Mouse (Mus musculus) heart, postnatal 25 days (tissue): ENCODE data around the gene Gmeb1. TPM values are rescaled to one million over a fixed set of nuclear protein-coding genes. Genes with fewer than 3 reads are reported as not detected.

Source experiments
- DNase-seq: peaks from one replicate; pipeline ENCODE4 v3.0.0; 2022; ENCODE audit warnings: low spot score
- intact Hi-C: fragments of 180-260 bp; cut with DNase I; formaldehyde crosslinking; loops from one replicate; pipeline ENCODE4 v1.15.1; 2025
- total RNA-seq, 2 experiments: library from RNA; stranded (reverse); gene quantifications; 2 replicates each; pipeline ENCODE4 v1.2.3; 2021

Gene Gmeb1
- total RNA-seq, 2 experiments from 2014 or later = 10.5 to 11.5 TPM

DNA sequence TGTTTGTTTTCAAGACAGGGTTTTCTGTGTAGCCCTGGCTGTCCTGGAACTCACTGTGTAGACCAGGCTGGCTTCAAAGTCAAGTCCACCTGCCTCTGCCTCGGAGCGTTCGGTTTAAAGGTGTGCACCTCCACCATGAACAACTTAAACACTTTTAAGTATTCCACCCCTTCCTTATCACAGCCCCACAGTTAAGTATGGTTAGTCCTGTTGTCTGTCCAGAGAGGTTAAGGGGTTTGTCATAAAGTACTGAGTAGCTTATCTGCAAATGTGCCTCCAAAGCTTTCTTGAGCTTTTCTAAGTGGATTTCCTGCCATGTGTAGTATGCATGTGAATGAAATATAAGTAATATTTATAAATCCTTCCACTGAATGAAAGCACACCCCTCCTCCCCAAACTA is 14.5 kb upstream of the Gmeb1 start:
- no peak for DNase-seq
- intact Hi-C loops = no loop called here

GRCm38 (mm10) chr4:132274156-132274862 is 12.9 kb upstream of the Gmeb1 start, which contains the start of gene Taf12:
Taf12 (plus strand) TSS chr4:132274375.
- intact Hi-C loops = no loop called here

GRCm38 (mm10) chr4:132273166-132273565 is 11.8 kb upstream of the Gmeb1 start:
- intact Hi-C loops = no loop called here
- DNase-seq = no peak

More at GRCm38 (mm10) chr4:132274156-132274862, 12.9 kb upstream of the Gmeb1 start, which contains the start of gene Taf12:
- peak; percentile 89 for DNase-seq

DNA sequence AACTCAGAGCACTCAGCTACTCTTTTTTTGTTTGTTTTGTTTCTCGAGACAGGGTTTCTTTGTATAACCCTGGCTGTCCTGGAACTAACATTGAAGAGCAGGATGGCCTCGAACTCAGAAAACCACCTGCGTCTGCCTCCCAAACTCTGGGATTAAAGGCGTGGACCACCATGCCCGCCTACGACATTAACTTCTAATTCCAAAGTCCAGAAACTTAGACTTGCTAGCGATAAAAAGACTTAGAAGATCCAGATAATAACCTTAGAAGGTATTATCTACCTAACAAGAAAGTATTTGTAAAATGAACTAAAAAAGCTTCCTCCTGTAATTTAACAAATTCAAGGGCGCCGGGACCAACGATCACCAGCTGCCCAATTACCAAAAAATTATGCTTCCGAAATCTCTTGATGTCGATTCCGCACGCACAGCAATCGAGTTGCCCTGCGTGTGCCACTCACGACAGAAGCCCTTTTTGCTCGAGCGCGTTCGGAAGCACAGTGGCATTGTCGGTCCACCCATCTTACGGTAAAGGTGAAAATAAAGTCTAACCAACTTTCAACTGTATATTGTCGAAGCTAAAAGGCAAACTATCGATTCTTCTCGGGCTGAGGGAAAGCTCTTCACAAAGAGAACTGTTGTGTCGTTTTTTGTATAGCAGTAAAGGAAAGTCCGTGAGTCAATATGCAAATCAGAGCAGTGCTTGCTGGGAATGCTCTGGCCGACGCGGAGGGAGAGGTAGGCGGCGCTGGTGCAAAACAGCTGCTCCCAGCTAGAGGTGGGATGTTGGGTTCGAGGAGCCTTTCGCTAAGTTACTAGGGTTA is 8.5 kb upstream of the Gmeb1 start:
- peak; percentile 68 for DNase-seq
- intact Hi-C loops = loop anchor here (2.0 kb wide), 1 partner anchor 57 kb away; the partner anchor contains the start of gene Ythdf2

DNA sequence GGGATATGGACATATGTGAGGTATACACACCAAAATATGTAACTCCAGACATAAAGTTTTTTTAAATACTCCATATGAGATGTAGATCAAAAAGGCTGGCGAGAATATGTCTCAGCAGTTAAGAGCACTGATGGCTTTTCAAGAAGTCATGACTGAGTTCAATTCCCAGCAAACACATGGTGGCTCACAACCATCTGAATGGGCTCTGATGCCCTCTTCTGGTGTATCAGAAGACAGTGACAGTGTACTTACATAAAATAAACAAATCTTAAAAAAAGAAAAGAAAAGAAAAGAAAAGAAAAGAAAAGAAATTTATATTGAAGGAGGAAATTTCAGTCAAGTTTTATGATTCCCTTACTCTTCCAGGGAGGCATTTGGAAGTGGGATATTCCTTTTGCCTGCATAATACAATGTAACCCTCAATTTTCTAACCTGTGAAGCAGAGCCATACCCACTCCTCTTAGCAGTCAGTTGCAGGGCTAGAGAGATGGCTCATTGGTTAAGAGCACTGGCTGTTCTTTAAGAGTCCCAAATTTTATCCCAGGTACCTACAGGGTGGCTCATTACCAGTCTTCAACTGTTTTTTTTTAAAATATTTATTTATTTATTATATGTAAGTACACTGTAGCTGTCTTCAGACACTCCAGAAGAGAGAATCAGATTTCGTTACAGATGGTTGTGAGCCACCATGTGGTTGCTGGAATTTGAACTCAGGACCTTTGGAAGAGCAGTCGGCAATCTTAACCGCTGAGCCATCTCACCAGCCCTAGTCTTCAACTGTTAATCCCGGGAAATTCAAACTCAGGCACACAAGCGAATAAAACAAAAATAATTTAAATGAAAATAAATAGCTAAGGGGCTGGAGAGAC is 7.7 kb upstream of the Gmeb1 start:
- intact Hi-C loops = loop anchor here (2.0 kb wide), 1 partner anchor 56 kb away; the partner anchor contains the start of gene Ythdf2
- no peak for DNase-seq

DNA sequence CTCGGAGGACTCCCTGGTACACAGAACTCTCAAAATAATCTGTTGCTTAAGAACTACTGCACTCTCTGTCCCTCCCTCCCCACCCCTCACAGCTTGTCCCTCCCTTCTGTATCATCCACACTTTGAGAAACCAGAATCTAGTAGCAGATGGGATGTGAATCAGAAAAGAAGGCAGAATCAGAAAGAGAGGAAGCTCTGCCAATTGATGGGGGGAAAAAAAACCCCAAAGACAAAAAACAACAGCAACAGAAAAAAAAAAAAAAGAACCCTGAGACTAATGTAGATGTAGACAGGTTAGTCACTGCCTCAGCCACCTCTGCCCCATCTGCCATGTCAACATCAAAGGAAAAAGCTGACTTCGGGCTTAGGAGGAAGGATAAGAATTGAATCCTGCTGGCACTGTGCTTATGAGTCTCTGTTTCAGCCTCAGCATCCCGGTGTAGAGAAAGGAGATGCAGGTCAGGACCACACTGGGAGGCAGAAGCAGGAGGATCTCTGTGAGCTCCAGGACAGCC is 5.5 kb upstream of the Gmeb1 start:
- DNase-seq = no peak
- intact Hi-C loops = no loop called here

DNA sequence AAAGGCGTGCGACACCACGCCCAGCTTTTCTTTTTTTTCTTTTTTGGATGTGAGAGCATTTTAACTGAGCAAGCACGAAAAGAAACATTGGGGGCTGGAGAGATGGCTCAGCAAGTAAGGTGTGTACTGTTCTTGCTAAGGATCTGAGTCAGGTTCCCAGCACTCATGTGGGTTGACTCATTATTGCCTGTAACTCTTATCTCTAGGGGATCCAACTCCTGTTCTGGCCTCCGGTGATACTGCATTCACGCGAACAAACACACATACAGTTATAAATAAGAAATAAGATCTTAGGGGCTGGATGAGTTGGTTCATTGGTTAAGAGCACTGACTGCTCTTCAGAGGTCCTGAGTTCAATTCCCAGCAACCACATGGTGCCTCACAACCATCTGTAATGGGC is 1.9 kb upstream of the Gmeb1 start:
- DNase-seq = no peak
- intact Hi-C loops = no loop called here

DNA sequence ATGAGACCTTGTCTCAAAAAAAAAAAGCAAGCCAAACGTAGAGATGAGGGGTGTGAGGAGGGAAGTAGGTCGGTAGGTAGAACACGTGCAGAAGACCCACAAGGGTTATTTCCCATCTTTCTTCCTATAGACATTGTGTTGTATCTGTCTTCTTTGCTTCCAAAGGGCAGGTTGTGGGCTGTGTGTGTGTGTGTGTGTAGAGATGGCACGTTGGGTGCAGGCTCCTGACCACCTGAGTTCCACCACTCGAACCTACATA is 885 bp upstream of the Gmeb1 start:
- intact Hi-C loops = no loop called here
- DNase-seq = no peak

DNA sequence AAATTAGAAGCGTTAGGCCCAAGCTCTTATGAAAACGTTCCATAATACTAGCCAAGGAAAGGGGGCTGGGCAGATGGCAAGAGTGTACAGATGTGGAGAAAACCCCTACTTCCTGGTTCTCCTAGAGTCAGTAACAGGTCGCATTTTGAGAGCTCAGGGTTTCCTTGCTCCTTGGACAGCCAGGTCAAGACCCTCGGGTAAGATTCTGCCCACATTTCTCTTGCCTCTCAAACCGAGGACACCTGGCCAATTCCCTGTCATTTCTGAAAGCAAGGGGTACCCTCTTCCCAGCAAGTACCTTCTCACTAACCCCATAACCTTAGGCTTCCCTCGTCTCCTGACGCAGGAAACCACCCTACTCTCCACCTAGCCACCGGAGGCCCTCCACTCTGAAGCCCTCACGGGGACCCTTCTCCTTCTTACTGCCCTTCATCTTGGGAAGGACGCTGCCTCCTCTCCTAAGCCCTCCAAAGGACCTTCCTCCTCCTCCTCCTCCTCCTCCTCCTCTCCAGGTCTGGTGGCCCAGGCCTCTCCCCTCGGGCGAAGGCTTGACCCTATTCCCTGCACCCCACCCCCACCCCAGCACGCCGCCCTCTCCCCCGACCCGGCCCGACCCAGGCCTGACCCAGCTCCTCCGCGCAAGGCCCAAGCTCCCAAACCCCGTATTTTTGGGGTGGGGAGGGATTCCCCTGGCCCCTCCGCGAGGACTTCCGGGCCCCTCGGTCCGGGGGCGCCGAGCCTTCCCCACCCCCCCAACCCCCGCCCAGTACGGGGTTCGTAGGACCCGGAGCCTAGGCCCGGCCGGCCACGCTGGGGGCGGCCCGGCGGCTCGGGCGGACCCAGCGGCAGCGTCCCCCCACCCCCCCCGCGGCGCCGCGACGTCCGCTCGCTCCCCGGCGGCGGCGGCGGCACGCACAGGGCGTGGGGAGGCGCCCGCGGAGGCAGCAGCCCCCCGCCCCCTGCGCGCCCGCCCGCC is 710 bp downstream of the Gmeb1 start:
- peak; percentile 21 for DNase-seq
- intact Hi-C loops = loop anchor here (2.0 kb wide), 1 partner anchor 48 kb away; the partner anchor contains the start of gene Ythdf2

- intact Hi-C loops = no loop called here
- no peak for DNase-seq
Observed at GRCm38 (mm10) chr4:132259248-132259647, 2.2 kb downstream of the Gmeb1 start.

DNA sequence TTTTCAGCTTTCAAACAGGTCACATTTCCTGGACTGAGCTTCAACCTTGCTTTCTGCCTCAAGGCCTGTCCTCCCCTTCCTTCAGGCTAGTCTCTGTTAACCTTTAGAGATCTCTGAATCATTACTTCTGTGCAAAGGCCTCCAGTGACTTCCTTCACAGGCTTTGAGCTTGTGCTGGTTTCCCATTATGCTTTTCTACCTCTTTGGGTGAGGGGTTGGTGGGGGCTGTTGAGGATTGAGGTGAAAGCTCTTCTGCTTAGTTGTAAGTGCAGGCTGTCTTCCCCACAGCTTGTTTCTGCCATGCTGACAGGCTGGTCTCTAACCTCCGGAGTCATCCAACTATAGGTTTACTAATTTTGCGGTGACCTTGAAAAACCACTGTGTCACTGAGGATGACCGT is 5.0 kb downstream of the Gmeb1 start:
- DNase-seq = no peak
- intact Hi-C loops = no loop called here

- intact Hi-C loops = no loop called here
- DNase-seq = no peak
Observed at GRCm38 (mm10) chr4:132254986-132255385, 6.4 kb downstream of the Gmeb1 start.

- intact Hi-C loops = no loop called here
- DNase-seq = no peak
Observed at GRCm38 (mm10) chr4:132253622-132254021, 7.8 kb downstream of the Gmeb1 start.

- intact Hi-C loops = no loop called here
- DNase-seq = no peak
Observed at GRCm38 (mm10) chr4:132253128-132253527, 8.3 kb downstream of the Gmeb1 start.

- no peak for DNase-seq
- intact Hi-C loops = no loop called here
Observed at GRCm38 (mm10) chr4:132251596-132251995, 9.8 kb downstream of the Gmeb1 start.

- no peak for DNase-seq
- intact Hi-C loops = no loop called here
Observed at GRCm38 (mm10) chr4:132247451-132247997, 13.9 kb downstream of the Gmeb1 start.

DNA sequence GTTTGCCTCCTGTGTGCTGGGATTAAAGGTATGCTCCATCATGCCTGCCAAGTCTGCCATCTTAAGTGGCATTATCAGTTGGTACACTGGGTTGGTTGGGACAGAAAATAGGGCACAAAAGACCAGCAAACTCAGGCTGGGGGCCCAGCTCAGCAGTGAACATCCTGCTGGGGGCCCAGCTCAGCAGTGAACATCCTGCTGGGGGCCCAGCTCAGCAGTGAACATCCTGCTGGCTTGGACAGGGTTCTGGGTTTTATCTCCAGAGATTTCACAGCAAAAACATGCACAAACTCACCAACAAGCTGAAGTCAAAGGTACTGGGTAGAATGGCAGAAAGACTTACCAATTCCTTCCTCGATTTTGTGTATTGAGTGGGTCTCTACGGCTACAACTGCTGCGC is 15.8 kb downstream of the Gmeb1 start:
- no peak for DNase-seq
- intact Hi-C loops = no loop called here

DNA sequence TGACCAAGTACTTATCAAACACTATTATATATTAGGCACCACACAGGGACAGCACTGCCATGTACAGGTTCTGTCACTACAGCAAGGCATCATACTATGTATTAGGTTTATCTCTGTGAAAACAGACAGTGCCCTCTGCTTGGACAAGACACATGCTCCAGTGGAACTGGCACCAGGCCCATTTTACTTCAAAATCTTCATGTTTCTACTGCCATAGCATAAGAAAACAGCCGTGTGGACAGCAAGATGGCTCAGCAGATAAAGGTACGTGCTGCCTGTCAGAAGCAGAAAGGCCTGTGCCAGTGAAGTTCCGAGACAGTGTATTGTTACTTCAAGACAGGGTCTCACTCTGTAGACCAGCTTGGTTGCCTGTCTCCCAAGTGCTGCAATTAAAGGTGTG is 20.2 kb downstream of the Gmeb1 start:
- intact Hi-C loops = no loop called here
- no peak for DNase-seq

GRCm38 (mm10) chr4:132240367-132240766 is 21.0 kb downstream of the Gmeb1 start:
- intact Hi-C loops = no loop called here
- no peak for DNase-seq
